Mouse (Mus musculus): ENCODE data around the gene Hoxa13. TPM values are rescaled to one million over a fixed set of nuclear protein-coding genes. Genes with fewer than 3 reads are reported as not detected.

Hoxa13 gene
- total RNA-seq (2023): not detected

GRCm38 (mm10) chr6:52260654-52261575, at the start of gene Hoxa13:
Gene Hoxa13, minus strand, starts transcription at chr6:52260880.

GRCm38 (mm10) chr6:52245757-52246142, 14.9 kb downstream of the Hoxa13 start, which contains the start of gene Hoxa11:
Gene Hoxa11, minus strand, starts transcription at chr6:52245810.

GRCm38 (mm10) chr6:52240389-52241000, 20.2 kb downstream of the Hoxa13 start, which contains the start of gene Hoxa10:
Gene Hoxa10, minus strand, starts transcription at chr6:52240854.

GRCm38 (mm10) chr6:52230516-52231165, 30.0 kb downstream of the Hoxa13 start, which contains the start of gene Hoxa9:
Gene Hoxa9, minus strand, starts transcription at chr6:52231089.

GRCm38 (mm10) chr6:52221337-52221992, 39.2 kb downstream of the Hoxa13 start, which contains the start of gene Hoxa7:
Gene Hoxa7, minus strand, starts transcription at chr6:52221854.

GRCm38 (mm10) chr6:52213119-52213986, 47.3 kb downstream of the Hoxa13 start, which contains the start of the genes Hoxa3 and Gm28308:
Gene Hoxa3, minus strand, starts transcription at chr6:52213336.
Gene Gm28308, minus strand, starts transcription at chr6:52213339.

GRCm38 (mm10) chr6:52208072-52208867, 52.4 kb downstream of the Hoxa13 start, which contains the start of gene Hoxa6:
Gene Hoxa6, minus strand, starts transcription at chr6:52208722.

Other genes starting within 250 kb of the Hoxa13 start
- gene Skap2, start 248.3 kb downstream of the Hoxa13 start, total RNA-seq (2023): 10 to 100 TPM in 1 of 2 experiments, 1 to 10 TPM in 1; 9.8 to 18.1 TPM
- gene Hoxa1, start 102.6 kb downstream of the Hoxa13 start, total RNA-seq (2023): not detected
- gene Hoxa2, start 96.0 kb downstream of the Hoxa13 start, total RNA-seq (2023): not detected
- gene 5730596B20Rik, start 83.4 kb downstream of the Hoxa13 start, total RNA-seq (2023): not detected
- gene Hoxa4, start 69.1 kb downstream of the Hoxa13 start, total RNA-seq (2023): not detected
- not detected for gene Hoxa5, start 56.3 kb downstream of the Hoxa13 start, total RNA-seq (2023)
- not detected for gene Hoxa6, start 52.2 kb downstream of the Hoxa13 start, total RNA-seq (2023)
- not detected for gene Hoxa3, start 47.5 kb downstream of the Hoxa13 start, total RNA-seq (2023)
- gene Gm28308, start 47.5 kb downstream of the Hoxa13 start, total RNA-seq (2023): not detected
- not detected for gene Hoxa7, start 39.0 kb downstream of the Hoxa13 start, total RNA-seq (2023)
- not detected for gene Hoxa9, start 29.8 kb downstream of the Hoxa13 start, total RNA-seq (2023)
- not detected for gene Hoxa10, start 20.0 kb downstream of the Hoxa13 start, total RNA-seq (2023)
- gene Hoxa11, start 15.1 kb downstream of the Hoxa13 start, total RNA-seq (2023): not detected
- gene Evx1, start 52.6 kb upstream of the Hoxa13 start, total RNA-seq (2023): under 1 TPM; 0.17 to 0.77 TPM

All from T-cell, adult 66 days (primary cell).